Mouse (Mus musculus): ENCODE data around the gene Dock7. TPM values are rescaled to one million over a fixed set of nuclear protein-coding genes. Genes with fewer than 3 reads are reported as not detected.

Gene Dock7
- total and polyA plus RNA-seq, 3 experiments: 14.5 to 48.2 (median 39.3) TPM

DNA sequence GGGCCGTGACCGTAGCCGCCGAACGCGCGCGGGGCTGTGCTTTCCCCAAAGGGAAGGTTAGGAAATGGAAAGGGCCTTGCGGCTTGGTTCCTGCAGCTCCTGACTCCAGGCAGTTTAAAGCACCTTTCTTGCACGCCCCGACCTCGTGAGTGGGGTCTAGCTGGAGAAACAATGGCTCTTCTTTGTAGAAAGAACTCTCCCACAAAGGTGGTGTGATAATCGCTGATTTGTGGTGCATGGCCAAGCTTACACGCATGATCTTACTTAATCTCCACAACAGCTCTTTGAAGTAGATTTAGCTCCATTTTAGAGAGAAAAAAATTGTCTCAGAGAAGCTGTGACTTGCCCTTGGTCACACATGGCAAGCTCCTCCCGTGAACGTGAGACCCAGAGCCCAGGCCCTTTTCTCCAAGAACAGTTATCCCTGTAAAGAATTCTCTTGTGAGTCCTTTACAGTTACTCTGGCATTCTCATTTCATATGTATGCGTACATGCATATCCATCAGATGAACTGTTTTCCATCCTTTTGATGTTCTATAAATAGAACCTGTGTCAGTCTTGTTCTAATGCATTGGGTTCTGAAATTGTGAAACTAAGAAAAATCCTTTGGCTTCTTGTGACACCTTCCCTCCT lies 524 bp upstream of the Dock7 start:
- no peak for DNase-seq

GRCm38 (mm10) chr4:99119051-99119450 lies 1.7 kb downstream of the Dock7 start:
- peak; percentile 44 for DNase-seq

DNA sequence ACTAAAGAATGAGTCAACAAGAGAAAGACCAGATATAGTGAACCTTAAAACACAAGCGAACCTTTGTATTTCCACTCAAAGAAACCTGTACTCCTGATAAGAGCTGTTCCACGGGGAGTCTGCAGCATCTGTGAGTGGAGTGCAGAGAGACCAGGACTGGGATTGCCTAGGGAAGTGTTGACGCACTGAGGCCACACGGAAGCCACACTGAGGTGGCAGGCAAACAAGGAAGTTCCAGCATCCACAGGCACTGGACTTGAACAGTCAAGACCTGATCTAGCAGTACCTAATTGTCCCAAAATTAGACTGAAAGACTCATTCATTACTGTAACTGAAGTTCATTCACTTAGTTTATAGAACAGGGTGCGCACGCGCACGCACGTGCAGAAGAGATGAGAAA lies 4.9 kb downstream of the Dock7 start:
- no peak for DNase-seq

GRCm38 (mm10) chr4:99111670-99112069 lies 9.0 kb downstream of the Dock7 start:
- DNase-seq: no peak

GRCm38 (mm10) chr4:99108817-99109216 lies 11.9 kb downstream of the Dock7 start:
- DNase-seq: no peak

DNA sequence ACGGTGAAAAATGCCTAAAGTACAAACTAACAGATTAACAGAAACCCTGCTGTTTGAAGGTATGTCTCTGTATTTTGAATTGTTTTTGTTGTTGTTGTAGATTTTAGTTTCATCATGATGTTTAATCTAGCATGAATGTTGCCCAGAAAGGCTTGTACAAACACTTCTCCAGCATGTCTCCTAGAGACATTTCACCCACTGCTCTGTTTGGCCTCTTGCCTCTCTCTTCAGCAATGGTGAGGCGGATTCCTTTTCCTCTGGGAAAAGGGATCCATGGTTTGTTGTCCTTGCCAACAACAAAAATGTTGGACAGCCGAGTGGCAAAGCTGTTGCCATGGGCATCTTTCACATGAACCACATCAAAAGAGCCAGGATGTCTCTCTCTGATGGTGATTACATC lies 17.9 kb downstream of the Dock7 start:
- no peak for DNase-seq

- no peak for DNase-seq
These were observed 20.0 kb downstream of the Dock7 start for GRCm38 (mm10) chr4:99100724-99101123.

GRCm38 (mm10) chr4:99091777-99092176 lies 28.9 kb downstream of the Dock7 start:
- no peak for DNase-seq

GRCm38 (mm10) chr4:99091151-99091701 lies 29.5 kb downstream of the Dock7 start:
- no peak for DNase-seq

GRCm38 (mm10) chr4:99087760-99088485 lies 32.8 kb downstream of the Dock7 start:
- no peak for DNase-seq

GRCm38 (mm10) chr4:99083862-99084261 lies 36.9 kb downstream of the Dock7 start:
- no peak for DNase-seq

DNA sequence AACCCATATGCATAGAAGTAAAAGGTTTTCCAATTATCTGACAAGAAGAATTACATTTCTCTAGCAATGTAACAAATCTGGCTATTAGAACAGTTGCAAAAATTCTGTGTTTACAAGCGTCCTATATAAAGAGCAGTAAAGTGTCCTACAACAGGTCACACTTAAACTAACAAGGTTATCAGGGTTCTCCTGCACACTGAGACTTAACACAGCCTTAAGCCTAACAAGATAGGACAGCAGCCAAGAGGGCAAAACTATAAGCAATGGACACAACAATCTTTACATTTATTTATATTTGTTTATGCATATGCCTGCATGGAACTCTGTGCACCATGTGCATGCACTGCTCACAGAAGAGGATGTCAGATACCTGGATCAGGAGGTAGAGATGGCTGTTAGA lies 39.5 kb downstream of the Dock7 start:
- DNase-seq: no peak

DNA sequence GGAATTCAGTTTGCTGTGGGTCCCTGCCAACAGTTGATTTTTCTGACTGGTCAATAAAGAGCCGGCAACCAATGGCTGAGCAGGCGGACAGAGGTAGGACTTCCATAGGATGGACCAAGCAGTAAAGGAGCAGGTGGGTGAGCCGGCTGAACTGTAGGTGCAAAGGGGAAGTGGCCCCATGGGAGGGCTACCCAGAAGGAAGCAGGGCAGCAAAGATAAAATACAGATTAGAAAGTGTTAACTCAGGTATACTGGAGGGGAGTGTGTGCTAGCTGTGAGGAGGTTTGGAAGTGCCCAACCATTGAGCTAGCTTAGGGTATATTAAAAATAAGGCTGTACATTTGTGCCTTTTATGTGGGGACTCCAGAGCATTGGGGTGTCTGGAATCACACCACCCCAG lies 42.7 kb downstream of the Dock7 start:
- no peak for DNase-seq

DNA sequence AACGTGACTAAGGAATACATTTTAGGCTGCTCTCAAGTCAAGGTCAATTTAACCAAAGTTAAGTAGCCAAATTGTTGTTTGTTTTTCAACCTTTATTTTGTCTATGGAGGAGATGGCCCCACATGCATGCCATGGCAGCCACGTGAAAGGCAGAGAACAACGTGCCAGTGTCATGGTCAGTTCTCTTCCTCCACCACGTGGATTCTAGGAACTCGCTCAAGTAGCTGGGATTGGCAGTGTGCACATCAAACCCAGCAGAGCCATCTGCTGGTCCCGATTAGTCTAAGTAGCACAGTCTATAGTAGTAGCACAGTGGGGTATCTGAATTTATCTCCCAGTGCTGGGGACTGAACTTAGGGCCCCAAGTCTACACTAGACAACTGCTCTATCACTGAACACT lies 51.9 kb downstream of the Dock7 start:
- no peak for DNase-seq

DNA sequence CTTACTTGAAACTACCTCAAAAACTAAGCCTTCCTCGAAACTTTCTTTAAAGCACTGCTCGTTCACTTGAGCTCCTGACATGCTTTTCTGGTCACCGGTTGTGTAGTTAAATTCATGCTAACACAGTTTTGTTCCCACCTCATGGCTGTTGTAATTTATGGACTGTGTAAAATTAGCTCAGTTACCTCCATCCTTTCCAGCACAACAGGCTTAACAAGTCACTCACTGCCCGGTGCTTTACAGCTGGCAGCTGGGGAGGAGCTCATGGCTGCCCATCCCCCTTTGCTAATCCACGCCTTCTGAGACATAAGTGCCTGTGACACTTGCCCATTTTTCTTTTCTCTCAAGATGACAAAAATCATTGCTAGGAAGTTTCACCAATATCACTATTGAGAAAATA lies 56.2 kb downstream of the Dock7 start:
- no peak for DNase-seq

DNA sequence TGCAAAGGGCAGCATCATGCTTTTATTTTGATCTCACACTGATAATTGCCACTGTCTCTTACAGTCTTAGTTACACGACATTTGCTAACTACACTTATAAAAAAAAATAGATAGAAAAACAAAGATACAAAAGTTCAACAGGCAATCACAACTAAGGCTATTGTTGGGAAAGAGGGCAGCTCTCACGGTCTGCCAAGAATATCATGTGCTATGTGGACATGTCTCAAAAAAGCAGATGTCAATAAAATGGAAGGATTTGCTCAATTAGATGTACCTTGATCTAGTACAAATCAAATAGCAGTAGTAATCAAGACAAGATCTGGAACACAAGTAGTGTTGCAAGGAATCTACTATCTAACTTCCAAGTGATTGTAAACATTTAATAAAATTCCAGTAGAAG lies 72.1 kb downstream of the Dock7 start:
- DNase-seq: no peak

DNA sequence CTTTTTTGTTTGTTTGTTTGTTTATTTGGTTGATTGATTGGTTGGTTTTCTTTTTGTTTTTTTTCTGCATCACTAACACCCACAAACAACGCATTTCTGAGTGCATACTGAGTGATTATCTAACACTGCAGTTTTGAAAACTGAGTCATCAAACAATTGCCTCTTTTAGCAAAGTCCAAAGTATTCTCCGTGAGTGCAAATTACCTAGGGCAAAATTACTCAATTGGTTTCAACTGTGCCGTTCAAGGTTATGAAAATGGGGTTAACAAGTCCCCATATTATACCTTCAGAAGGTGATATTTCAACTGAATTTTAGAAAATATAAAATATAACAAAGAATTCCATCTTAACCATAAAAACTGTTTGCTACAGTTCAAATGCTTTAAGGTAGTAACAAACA lies 74.2 kb downstream of the Dock7 start:
- DNase-seq: no peak

DNA sequence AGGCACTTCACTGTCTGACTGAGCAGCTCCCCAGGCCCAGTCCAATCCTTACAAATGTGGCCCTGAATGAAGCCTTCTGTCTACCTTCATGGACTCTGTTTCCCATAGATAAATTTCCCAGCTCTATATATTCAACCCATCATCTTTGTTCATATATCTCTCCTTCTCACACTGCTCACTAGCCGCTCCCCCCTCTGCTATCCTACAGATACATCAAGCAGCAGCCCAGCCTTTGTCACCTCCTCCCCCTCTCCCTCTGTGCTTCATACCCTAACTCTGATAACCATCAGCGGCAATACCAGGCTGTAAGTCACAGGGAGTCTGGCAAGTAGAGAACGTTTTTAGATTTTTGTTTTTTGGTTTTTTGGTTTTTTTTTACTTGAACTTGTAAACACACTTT lies 75.9 kb downstream of the Dock7 start:
- DNase-seq: no peak

GRCm38 (mm10) chr4:99032921-99033320 lies 87.8 kb downstream of the Dock7 start:
- no peak for DNase-seq

DNA sequence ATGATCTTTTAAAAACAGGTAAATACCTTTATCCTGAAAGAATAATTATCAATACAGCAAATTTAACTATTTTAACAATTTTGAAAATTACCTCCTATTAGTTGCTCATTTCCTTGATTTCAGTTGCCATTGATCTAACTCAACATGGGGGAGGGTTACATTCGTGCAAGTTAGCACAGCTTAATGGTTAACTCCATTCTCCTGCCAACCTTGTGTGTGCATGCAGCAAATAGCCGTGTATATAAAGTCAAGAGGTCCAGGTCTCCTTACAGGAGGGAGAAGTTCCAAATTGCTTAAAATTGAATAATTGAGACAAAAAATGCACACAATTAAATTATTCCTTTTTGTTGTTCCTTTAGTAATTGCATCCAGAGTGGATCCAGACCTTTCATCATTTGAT lies 90.0 kb downstream of the Dock7 start, which contains the start of gene Angptl3:
Angptl3 (plus strand) TSS at position 269 of the 400 bp plus-strand sequence.
- no peak for DNase-seq

DNA sequence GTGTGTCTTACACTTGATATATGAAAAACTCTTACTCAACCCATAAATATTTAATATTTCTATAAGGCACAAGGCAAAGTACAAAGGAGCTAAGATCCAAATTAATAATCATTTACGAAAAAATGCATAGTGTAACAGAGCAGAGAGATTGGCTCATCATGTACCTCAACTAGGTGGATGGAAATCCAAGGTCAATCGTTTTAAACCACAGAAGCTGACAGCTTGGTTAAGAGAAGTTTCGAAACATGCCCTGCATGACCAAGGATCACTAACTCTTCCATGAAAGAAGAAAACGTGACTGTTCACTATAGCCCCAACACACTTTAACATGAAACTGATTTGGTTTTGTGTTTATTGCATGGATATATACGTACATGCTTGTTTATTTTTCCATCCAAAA lies 92.3 kb downstream of the Dock7 start:
- no peak for DNase-seq

- DNase-seq: no peak
These were observed 98.5 kb downstream of the Dock7 start for GRCm38 (mm10) chr4:99022221-99022620.

- DNase-seq: no peak
These were observed 109.7 kb downstream of the Dock7 start for GRCm38 (mm10) chr4:99011039-99011438.

DNA sequence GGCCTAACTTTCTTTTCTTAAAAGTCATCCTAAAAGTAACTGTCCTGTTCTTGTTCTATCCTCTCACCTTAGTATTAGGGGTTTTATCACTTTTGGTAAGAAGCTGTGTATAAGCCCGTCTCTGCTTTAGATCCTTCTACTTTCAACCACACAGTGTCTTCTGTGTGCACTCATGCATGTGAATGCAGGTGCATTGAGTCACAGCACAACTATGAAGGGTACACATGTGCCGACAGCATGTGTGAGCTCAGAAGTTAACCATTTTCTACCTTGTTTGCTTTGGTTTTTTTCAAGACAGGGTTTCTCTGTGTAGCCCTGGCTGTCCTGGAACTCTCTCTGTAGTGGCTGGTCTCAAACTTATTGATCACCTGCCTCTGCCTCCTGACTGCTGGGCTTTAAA lies 114.4 kb downstream of the Dock7 start:
- no peak for DNase-seq

Data from adrenal gland, adult 2 months (tissue).